Mouse (Mus musculus) layer of hippocampus, postnatal 36 days (tissue): Measurements from ENCODE around the gene Rabggta. TPM values are rescaled to one million over a fixed set of nuclear protein-coding genes. Genes with fewer than 3 reads are reported as not detected.

Source experiments
- DNase-seq, 2 experiments: peaks; one replicate each; pipeline ENCODE4 v3.0.0; 2022
- total RNA-seq, 2 experiments: library from RNA; stranded (reverse); gene quantifications; 2 replicates each; pipeline ENCODE4 v1.2.3; 2021

Rabggta gene
- 10 to 100 TPM; 42.8 to 43.8 TPM for total RNA-seq

DNA sequence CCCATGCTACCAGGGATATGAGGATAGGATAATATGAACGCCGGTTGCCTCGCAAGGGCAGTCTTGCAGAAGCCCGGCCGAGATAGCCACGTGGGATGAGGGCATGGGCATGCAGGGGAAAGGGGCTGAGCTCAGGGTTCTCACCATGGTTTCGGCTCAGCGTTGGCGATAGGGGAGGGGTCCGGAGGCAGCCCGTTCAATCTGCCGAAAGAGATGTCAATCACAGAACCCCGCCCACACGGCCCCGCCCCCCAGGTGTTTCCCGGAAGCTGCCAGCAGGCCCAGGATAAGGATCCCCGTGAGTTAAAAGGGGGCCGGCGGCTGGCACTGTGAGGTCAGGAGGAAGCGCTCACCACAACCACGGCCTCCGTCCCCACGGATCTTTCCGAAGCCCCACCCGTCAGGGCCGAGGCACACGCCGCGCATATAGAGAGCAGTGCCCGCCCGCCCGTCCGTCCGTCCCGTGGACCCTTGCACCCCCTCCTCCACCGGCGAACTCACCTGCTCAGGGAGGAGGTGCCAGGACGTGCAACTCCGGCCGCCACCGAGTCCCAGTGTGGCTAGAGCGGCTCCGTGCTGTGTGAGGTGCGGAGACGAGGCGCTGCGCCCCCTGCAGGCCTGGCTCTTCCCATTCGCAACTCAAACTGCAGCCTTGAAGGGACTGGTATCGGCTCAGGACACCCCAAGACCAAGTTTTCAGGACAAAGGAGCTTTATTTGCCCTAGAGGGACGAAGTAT lies at the start of gene Rabggta:
TSS of gene Rabggta (minus strand) at position 564 of the 738 bp plus-strand sequence.
- DNase-seq, result peak; percentile 87 to 88

DNA sequence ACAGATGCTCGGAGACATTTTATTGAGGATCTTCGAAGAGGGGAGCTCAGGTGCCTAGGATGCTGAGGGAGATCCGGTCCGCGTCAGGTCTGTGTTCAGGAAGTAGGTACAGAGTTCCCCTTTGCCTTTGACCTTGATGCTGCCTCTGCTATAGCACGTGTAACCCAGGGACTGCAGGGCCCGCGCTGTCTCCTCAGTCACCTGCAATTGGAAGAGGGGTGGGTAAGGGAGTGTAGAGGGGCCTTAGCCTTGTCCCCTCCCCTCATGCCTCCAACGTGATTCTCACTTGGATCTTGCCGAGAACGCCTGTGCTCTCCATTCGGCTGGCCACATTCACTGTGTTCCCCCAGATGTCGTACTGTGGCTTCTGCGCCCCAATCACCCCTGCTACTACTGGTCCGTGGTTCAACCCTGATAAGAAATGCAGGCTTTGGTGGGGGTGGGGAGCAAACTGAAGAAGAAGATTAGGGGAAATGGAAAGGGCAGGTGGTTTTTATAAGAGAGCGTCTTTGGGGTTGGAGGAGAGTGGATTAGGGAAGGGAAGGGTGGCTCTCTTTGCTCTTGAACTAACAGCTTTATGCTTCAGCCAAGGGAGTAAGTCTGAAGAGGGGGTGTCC lies 47.1 kb upstream of the Rabggta start:
- no peak for DNase-seq

DNA sequence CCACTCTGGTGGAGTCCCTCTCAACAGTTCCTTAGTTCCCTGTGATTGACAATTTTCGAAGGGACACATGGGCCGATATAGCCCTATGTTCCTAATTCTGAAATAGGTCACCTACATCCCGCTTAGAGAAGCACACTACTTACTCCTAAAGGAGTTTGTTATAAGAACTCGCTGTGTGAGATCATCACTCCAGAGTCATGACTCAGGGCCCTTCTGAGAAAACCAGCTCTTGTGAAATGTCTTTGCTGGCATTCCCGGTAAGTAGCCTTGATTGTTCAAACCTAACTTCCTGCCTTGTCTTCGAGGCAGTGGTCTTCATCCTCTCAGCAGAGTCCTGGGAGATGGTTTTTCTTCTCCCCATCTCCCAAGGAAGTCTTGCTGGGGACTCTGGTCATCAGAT lies 46.5 kb upstream of the Rabggta start:
- no peak for DNase-seq

DNA sequence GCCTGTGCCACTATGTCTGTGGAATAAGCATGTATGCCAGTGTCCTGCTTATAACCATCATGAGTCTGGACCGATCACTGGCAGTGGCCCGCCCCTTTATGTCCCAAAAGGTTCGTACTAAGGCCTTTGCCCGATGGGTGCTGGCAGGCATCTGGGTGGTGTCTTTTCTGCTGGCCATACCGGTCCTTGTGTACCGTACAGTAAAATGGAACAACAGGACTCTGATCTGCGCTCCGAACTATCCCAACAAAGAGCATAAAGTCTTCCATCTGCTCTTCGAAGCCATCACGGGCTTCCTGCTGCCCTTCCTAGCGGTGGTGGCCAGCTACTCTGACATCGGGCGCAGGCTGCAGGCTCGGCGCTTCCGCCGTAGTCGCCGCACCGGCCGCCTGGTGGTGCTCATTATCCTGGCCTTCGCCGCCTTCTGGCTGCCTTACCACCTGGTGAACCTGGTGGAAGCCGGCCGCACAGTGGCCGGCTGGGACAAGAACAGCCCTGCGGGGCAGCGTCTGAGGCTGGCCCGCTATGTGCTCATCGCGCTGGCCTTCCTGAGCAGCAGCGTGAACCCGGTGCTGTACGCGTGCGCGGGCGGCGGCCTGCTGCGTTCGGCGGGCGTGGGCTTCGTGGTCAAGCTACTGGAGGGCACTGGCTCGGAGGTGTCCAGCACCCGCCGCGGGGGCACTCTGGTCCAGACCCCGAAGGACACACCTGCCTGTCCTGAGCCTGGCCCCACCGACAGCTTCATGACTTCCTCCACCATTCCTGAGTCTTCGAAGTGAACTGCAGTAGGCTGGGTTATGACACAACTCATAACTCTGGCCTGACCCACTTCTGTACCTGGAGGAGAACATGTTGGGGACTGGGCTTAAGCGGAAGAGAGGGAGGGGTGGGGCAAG lies 45.7 kb upstream of the Rabggta start:
- DNase-seq, result no peak

DNA sequence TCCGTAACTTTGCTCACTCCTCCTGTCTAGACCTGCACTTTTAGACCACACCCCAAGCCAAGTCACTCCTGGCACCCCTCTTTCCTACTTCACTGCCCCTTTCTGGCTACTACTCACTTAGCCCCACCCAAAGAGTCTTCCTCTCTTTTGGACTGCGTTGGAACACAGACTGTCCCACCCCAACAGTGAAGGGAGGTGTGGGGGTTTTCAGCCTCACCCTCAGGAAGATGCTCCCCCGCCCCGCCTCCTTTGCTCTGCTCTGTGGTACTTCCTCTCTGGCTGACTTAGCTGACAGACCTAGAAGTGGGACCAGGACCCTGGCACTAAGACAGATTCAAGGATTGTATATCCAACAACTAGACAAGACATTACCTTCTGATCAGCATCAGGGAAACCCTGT lies 43.6 kb upstream of the Rabggta start, which contains the start of gene Ltb4r1:
TSS of gene Ltb4r1 (plus strand) at position 267 of the 400 bp plus-strand sequence.
- no peak for DNase-seq

DNA sequence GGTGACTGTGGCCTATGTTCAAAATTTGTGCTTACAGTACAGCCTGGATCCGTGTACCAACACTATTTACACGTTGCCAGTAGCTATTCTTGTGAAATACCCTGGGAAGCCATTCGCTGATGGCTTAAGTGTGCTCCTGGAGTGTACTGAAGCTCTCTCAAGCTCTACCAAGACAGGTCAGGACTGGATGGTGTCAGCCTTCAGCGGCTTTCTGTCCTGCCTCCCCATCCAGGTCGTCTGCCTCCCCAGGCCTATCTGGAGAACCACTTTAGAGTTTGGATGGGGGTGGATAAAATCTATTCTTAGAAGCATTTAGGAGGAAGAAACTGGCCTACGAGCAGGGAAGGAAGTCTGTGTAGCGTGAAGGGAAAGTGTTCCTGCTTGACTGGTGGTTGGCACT lies 41.1 kb upstream of the Rabggta start:
- DNase-seq, result no peak

DNA sequence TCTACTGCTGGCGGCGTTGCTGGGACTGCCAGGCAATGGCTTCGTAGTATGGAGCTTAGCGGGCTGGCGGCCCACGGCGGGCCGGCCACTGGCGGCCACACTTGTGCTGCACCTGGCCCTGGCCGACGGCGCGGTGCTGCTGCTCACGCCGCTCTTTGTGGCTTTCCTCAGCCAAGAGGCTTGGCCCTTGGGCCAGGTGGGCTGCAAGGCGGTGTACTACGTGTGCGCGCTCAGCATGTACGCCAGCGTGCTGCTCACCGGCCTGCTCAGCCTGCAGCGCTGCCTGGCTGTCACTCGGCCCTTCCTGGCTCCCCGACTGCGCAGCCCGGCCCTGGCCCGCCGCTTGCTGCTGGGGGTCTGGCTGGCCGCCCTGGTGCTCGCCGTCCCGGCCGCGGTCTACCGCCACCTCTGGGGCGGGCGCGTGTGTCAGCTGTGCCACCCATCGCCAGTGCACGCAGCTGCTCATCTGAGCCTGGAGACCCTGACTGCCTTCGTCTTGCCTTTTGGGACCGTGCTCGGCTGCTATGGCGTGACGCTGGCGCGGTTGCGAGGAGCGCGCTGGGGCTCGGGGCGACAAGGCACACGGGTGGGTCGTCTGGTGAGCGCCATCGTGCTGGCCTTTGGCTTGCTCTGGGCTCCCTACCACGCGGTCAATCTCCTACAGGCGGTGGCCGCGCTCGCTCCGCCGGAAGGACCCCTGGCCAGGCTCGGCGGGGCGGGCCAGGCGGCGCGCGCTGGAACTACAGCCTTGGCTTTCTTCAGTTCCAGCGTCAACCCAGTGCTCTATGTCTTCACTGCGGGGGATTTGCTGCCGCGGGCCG lies 40.1 kb upstream of the Rabggta start:
- peak; percentile 32 to 33 for DNase-seq

DNA sequence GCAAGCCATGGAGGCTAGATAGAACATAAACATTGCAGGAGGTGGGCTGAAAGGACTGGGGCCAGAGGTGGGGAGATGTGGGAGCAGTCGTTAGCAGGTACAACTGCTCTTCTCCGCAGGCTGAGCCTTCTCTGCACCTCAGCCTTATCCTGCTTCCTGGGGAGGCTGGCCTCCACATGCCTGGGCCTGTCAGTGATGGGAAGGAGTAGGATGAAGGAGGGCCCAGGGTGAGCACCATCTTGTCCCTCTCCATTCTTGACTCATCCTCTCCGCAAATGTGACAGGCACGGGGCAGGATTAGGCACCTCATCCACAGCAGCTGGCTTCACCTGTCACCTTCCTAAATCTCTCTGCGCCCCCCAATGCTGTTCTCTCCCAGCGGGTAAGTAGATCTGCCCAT lies 39.1 kb upstream of the Rabggta start, which contains the start of gene Ltb4r2:
TSS of gene Ltb4r2 (plus strand) at position 266 of the 400 bp plus-strand sequence.
- no peak for DNase-seq

DNA sequence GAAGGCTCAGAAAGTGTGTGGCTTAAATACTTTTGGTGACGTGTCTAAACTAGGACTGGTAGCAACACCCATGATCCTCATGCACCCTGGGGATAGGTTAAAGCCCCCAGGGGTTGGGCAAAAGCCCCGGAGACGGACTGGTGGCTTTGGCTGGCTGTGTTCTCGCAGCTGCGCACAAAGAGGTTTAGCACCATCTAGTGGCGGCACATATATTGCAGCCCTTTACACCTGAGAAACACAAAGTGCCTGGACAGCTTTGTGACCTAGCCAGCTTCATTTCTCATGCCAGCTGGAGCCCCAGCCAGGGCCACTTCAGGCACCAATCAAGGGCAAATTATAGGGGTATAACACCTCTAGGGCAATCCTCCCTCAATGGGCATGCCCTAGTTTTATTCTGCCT lies 38.1 kb upstream of the Rabggta start:
- peak; percentile 72 to 77 for DNase-seq

DNA sequence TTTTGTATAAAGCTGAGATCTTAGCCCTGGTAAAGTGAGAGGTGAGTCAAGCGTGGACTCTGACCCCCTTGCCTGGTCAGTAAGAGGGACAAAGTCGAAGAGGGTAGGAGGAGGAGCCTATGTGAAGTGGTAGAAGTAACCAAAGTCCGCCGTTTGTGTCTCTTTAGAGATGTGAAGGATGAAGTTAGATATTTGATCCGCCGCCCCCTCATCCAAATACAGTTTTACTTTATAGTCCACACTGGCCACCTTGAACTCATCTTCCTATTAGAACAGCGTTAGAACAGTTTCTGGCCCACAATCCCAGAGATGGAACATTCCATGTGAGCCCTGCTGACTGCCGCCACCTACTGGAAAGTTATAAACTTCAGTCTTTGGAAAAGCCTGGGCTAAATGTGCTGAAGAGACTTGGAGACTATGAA lies 36.3 kb upstream of the Rabggta start, which contains the start of gene Cideb:
TSS of gene Cideb (minus strand) at position 96 of the 422 bp plus-strand sequence.
- DNase-seq, result no peak

DNA sequence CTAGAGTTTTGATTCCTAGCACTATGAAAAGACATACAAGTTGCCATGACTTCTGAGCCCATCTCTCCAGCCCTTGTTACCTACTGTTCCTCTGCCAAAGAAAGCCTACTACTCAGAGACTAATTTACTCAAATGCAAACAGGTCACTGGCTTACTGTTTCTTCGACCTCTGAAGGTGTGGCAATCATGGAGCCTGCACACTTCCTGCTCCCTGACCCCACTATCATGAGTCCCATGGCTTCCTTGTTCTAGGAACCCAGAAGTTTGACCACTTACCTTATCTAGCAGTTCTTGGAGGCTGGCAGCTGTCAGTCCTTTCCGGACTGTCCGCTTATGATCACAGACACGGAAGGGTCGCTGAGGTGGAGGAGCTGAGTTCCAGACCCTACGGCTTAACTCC lies 35.5 kb upstream of the Rabggta start:
- DNase-seq, result no peak

DNA sequence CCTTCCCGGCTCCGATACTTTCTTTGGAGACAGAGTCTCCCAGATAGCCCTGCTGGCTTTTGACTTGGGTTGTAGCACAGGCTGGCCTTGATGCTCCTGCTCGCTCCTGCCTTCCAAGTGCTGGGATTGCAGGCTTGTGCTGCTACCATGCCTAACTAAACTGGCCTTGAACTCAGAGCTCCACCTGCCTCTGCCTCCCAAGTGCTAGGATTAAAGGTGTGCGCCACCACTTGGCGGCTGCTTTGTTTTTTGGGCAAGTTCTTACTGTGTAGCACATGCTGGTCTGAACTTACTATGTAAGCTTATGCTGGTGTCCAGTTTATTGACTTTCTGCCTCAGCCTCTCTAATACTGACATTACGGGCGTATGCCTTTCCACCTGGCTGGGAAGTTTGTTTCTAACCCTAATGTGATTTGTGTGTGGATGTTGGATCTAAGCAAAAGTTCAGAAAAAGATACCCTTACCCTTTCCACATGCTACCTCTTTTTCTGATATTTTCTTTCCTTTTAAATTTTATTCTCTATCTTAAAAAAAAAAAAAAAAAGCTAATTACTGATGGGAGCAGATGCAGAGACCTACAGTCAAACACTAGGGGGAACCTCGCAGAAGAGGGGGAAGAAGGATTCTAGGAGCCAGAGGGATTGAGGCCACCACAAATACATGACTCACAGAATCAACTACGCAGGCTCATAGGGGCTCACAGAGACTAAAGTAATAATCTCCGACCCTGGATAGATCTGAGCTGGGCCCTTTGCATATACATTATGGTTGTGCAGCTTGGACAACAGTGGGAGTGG lies 25.2 kb upstream of the Rabggta start:
- no peak for DNase-seq

DNA sequence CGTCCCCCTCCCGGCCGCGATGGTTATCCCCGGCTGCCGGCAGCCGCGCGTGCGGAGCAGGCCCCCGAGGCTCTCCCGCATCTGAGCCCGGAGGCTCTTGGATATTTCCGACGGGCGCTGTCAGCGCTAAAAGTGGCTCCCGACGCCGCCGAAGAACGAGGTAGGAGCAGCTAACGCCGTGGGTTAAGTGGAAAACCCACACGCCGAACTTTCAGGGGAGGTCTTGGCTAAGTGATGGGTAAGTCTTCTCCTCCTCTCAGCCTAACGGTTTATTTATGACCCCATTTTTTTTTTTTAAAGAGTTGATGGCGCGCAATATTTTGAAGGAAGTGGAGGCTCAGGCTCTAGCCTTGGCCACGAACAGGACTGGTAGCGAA lies 23.8 kb upstream of the Rabggta start:
- no peak for DNase-seq

DNA sequence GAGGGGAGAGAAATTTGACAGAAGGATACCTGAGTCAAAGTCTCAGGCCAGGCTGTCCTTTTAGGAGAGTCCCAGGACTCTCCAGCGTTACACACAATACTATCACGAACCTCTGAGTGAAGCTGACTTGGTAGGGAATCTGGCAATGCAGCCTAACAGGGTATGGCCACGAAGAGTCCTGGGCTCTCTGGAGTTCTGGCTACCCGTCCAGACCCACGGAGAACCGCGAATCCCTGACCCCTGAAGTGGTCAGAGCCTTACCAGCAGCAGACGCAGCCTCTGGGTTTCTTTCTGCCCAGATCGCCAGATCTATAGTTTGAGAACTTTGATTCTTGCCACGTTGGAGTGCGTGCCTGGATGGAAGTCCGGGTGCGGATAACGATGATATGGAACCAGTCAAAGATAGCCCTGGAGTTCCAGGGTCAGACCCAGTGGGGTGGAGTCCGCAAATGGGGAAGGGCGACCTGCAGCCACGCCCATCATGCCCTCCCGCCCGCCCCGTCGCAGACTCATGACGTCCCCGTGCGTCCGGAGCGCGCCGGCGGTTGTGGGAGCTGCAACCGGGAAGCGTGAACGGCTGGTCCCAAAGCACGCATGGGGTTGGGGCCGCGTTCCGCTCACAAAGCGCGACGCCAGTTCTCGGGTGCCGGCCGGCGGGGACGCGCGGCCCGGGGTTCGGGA lies 23.3 kb upstream of the Rabggta start, which contains the start of the genes Dhrs1 and Nop9:
TSS of gene Dhrs1 (minus strand) at position 511 of the 681 bp plus-strand sequence.
TSS of gene Nop9 (plus strand) at position 514 of the 681 bp plus-strand sequence.
- DNase-seq, result peak; percentile 81 to 85

DNA sequence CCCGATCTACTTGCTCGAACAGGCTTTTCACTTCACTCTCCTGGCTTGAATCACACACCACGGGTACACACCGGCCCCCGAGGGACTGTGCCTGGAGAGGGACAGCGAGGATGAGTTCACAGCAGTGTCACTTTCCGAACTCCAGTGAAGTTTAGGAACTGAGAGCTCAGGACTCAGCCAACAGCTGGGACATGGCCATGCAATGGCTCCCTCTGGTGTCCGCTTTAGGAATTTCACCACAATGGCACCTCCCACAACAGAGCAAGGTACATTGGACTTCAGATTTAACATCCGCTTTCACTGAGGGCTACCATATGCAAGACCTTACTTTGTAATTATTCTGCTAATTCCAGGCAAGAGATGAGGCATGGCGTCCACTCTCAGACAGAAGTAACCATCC lies 21.6 kb upstream of the Rabggta start:
- DNase-seq, result peak; percentile 82 to 86

DNA sequence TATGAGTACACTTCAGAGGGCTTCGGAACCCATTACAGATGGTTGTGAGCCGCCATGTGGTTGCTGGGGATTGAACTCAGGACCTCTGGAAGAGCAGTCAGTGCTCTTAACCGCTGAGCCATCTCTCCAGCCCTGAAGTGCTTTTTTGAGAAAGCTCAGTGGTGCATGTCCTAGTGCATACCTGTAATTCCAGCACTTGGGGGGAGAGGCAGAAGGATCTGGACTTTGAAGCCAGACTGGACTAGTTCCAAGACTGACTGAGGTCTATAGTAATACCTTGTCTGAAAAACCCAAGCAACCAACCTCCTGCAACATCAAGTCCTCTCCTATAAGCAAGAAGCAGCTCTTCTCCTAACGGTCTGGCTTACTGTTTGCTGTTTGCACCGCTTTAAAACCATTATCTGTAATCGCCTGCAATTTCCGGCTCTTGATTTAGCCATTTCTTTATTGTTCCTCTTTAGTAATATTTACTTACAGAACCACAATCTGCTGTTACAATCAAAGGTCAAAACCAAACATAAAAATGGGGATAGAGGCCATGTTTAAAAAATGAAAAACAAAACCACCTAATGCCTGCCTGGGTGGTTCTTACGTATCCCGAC lies 15.1 kb upstream of the Rabggta start:
- no peak for DNase-seq

DNA sequence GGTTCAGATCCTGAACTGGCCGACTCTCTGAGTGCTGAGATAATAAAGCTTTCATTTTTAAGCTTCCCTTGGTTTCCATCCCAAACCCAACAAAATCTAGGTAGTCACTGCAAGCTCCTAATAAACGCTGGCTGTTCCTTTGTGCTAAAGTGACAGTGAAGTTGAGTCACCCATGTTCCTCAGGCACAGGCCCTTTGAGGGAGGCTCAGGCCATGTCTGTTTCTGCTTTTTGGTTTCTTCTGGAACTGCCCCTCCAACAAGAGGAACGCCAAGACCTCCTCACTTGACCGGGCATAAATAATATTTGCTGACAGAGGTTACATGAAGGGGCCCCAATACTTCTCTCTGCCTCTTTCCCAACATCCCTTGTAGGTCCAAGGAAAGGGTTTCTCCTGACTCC lies 13.7 kb upstream of the Rabggta start:
- no peak for DNase-seq

DNA sequence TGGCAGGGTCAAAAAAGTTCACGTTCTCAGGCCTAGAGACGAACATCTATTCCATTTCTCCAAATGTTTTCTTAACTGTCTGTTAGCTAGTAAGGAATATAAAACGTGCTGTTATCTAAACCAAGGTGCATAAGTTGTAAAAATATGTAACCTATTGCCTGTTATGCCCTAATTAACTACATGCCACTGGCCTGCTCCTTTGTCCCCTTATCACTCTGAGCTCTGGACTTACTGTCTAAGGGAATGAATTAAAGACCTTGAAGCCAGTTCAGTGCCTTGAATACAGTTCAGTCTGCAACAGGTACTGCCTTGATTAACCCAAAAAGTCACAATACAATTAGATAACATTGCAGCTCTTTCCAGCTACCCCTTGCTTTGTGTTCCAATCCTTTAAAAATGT lies 13.3 kb upstream of the Rabggta start:
- DNase-seq, result no peak

DNA sequence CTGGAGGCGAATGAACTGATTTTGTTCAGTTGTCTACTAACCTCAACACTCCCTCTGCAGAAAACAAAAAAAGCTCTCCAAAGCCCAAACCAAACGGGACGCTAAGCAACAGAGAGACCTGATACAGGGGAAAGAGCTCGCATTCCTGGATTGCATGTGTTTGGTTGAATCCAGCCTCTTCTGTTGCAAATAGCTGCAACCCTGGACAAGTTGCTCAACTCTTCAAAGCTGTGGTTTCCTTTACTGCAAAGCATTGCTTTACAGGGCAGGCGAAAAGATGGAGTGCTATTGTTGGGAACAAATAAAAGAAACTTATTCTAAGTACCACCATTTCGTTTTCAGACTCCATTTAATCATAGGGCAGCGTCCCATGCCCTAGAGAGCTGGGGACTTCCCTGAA lies 12.8 kb upstream of the Rabggta start:
- no peak for DNase-seq

DNA sequence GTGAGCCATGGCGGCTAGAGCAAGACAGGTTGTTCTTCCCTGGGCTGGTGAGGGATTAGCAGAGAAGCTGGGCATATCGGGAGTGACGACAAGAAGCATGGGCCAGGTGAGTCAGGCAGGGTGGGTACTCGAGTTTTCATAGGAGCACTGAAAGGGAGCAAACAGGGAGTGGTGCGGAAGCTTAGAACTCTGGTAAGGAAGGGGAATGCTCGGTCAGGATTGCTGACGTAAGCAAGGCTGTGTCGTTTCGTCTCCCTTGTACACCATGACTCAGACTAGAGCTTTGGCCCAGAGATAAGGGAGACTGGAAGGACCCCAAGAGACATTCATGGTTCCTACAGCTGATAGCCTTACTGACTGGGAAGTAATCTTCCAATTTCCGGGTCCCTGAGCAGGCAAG lies 11.8 kb upstream of the Rabggta start:
- DNase-seq, result no peak
